Mouse (Mus musculus) MEL (cell line): ENCODE measurements around the gene Gm49601. TPM values are rescaled to one million over a fixed set of nuclear protein-coding genes. Genes with fewer than 3 reads are reported as not detected.

ENCODE experiments used
- DNase-seq: peaks from one replicate; pipeline ENCODE4 v3.0.0; 2011; ENCODE audit warnings: low read depth, low spot score
- H3K27ac ChIP-seq: 2 replicates; pipeline ENCODE4 v1.5.1; 2012; ENCODE audit warnings: low read depth, mild to moderate bottlenecking, control low read depth, low read length, moderate library complexity; ENCODE audit not compliant: control insufficient read depth
- H3K27me3 ChIP-seq, 2 experiments: fragments of 150-350 bp in 1 of 2; sonication (generic) in 1 of 2; 2 replicates each; pipeline ENCODE4 v1.6.1; 2012; ENCODE audit warnings: low read length in 2 of 2, mild to moderate bottlenecking in 2 of 2, improper control_type of control experiment in 1 of 2, moderate library complexity in 1 of 2; ENCODE audit not compliant: insufficient read depth in 2 of 2, control insufficient read depth in 1 of 2
- H3K36me3 ChIP-seq, 2 experiments: 2 replicates each; pipeline ENCODE4 v1.6.1; 2012 to 2014; ENCODE audit warnings: low read length in 2 of 2, improper control_type of control experiment in 1 of 2, inconsistent platforms in 1 of 2, mild to moderate bottlenecking in 1 of 2; ENCODE audit not compliant: insufficient read depth in 2 of 2, control insufficient read depth in 1 of 2
- H3K4me1 ChIP-seq, 2 experiments: fragments of 150-350 bp in 1 of 2; sonication (generic) in 1 of 2; 2 replicates each; pipeline ENCODE4 v1.6.1; 2012; ENCODE audit warnings: low read length in 2 of 2, improper control_type of control experiment in 1 of 2, mild to moderate bottlenecking in 1 of 2; ENCODE audit not compliant: insufficient read depth in 2 of 2, control insufficient read depth in 1 of 2
- H3K4me3 ChIP-seq, 2 experiments: fragments of 150-350 bp in 1 of 2; sonication (generic) in 1 of 2; 2 replicates each; pipeline ENCODE4 v1.5.1; 2012; ENCODE audit warnings: low read depth in 2 of 2, low read length in 2 of 2, mild to moderate bottlenecking in 2 of 2, moderate library complexity in 2 of 2, control low read depth in 1 of 2, improper control_type of control experiment in 1 of 2; ENCODE audit not compliant: control insufficient read depth in 1 of 2, insufficient read depth in 1 of 2
- H3K79me2 ChIP-seq: 2 replicates; pipeline ENCODE4 v1.6.1; 2012; ENCODE audit warnings: mild to moderate bottlenecking, low read length, moderate library complexity; ENCODE audit not compliant: control insufficient read depth, poor library complexity, insufficient read depth
- H3K9ac ChIP-seq: 2 replicates; pipeline ENCODE4 v1.6.1; 2012; ENCODE audit warnings: low read depth, mild to moderate bottlenecking, control low read depth, low read length, moderate library complexity; ENCODE audit not compliant: control insufficient read depth, poor library complexity, severe bottlenecking
- H3K9me3 ChIP-seq: fragments of 150-350 bp; sonication (generic); replicated peaks from 2 replicates; pipeline ENCODE4 v1.6.1; 2012; ENCODE audit warnings: mild to moderate bottlenecking, low read length, improper control_type of control experiment, moderate library complexity; ENCODE audit not compliant: insufficient read depth
- CHD2 ChIP-seq: IDR thresholded peaks from 2 replicates; pipeline ENCODE4 v1.6.1; 2011; ENCODE audit warnings: low read length, improper control_type of control experiment
- CTCF ChIP-seq, 3 experiments: IDR thresholded peaks in 2 of 3; conservative IDR thresholded peaks in 1 of 3; 2 replicates each; pipeline ENCODE4 v1.5.1; 2011 to 2012; ENCODE audit warnings: low read length in 3 of 3, low read depth in 2 of 3, mild to moderate bottlenecking in 2 of 3, improper control_type of control experiment in 1 of 3, inconsistent platforms in 1 of 3, mixed read lengths in 1 of 3, moderate library complexity in 1 of 3; ENCODE audit not compliant: control insufficient read depth in 1 of 3, insufficient read depth in 1 of 3, poor library complexity in 1 of 3, severe bottlenecking in 1 of 3
- ETS1 ChIP-seq: IDR thresholded peaks from 2 replicates; pipeline ENCODE4 v1.6.1; 2012; ENCODE audit warnings: low read depth, mild to moderate bottlenecking, inconsistent platforms, low read length, improper control_type of control experiment, moderate library complexity
- GATA1 ChIP-seq: IDR thresholded peaks from 2 replicates; pipeline ENCODE4 v1.6.1; 2011; ENCODE audit warnings: low read depth, low read length, improper control_type of control experiment
- JUND ChIP-seq: IDR thresholded peaks from 2 replicates; pipeline ENCODE4 v1.6.1; 2011; ENCODE audit warnings: low read depth, mild to moderate bottlenecking, improper control_type of control experiment, low read length
- KAT2A ChIP-seq: conservative IDR thresholded peaks from 2 replicates; pipeline ENCODE4 v1.6.1; 2012; ENCODE audit warnings: low read depth, low read length, improper control_type of control experiment, inconsistent platforms
- MAX ChIP-seq: IDR thresholded peaks from 2 replicates; pipeline ENCODE4 v1.6.1; 2011; ENCODE audit warnings: low read length, improper control_type of control experiment
- MAZ ChIP-seq: IDR thresholded peaks from 2 replicates; pipeline ENCODE4 v1.6.1; 2012; ENCODE audit warnings: low read depth, mild to moderate bottlenecking, inconsistent platforms, low read length, improper control_type of control experiment
- MXI1 ChIP-seq: IDR thresholded peaks from 2 replicates; pipeline ENCODE4 v1.6.1; 2011; ENCODE audit warnings: mild to moderate bottlenecking, low read depth, low read length, improper control_type of control experiment
- NELFE ChIP-seq: IDR thresholded peaks from 2 replicates; pipeline ENCODE4 v1.6.1; 2011; ENCODE audit warnings: low read depth, low read length, improper control_type of control experiment
- NRF1 ChIP-seq: IDR thresholded peaks from 2 replicates; pipeline ENCODE4 v1.6.1; 2014; ENCODE audit warnings: low read depth, mild to moderate bottlenecking, inconsistent platforms, low read length, improper control_type of control experiment, moderate library complexity; ENCODE audit not compliant: poor library complexity, insufficient read depth, severe bottlenecking
- POLR2AphosphoS2 ChIP-seq: IDR thresholded peaks from 2 replicates; pipeline ENCODE4 v1.6.1; 2011; ENCODE audit warnings: low read length, improper control_type of control experiment
- POLR2AphosphoS5 ChIP-seq: IDR thresholded peaks from 2 replicates; pipeline ENCODE4 v1.6.1; 2012; ENCODE audit warnings: low read depth, borderline replicate concordance, mild to moderate bottlenecking, inconsistent platforms, low read length, moderate library complexity, mixed read lengths
- RCOR1 ChIP-seq: IDR thresholded peaks from 2 replicates; pipeline ENCODE4 v1.6.1; 2012; ENCODE audit warnings: low read depth, mild to moderate bottlenecking, inconsistent platforms, low read length, improper control_type of control experiment
- SIN3A ChIP-seq: IDR thresholded peaks from 2 replicates; pipeline ENCODE4 v1.6.1; 2012; ENCODE audit warnings: low read length, improper control_type of control experiment, inconsistent platforms
- SMC3 ChIP-seq: IDR thresholded peaks from 2 replicates; pipeline ENCODE4 v1.6.1; 2011; ENCODE audit warnings: low read depth, low read length, improper control_type of control experiment
- TAL1 ChIP-seq: IDR thresholded peaks from 2 replicates; pipeline ENCODE4 v1.6.1; 2012; ENCODE audit warnings: mild to moderate bottlenecking, inconsistent platforms, low read length, moderate library complexity, mixed read lengths
- UBTF ChIP-seq: IDR thresholded peaks from 2 replicates; pipeline ENCODE4 v1.6.1; 2012; ENCODE audit warnings: low read depth, mild to moderate bottlenecking, inconsistent platforms, low read length, improper control_type of control experiment, moderate library complexity, borderline replicate concordance; ENCODE audit not compliant: insufficient read depth
- USF1 ChIP-seq: IDR thresholded peaks from 2 replicates; pipeline ENCODE4 v1.6.1; 2014; ENCODE audit warnings: low read depth, mild to moderate bottlenecking, inconsistent platforms, low read length, improper control_type of control experiment, moderate library complexity
- USF2 ChIP-seq, 2 experiments: IDR thresholded peaks; 2 replicates each; pipeline ENCODE4 v1.6.1; 2011 to 2012; ENCODE audit warnings: improper control_type of control experiment in 2 of 2, low read length in 2 of 2, borderline replicate concordance in 1 of 2, inconsistent platforms in 1 of 2, low read depth in 1 of 2, mild to moderate bottlenecking in 1 of 2; ENCODE audit not compliant: insufficient read depth in 1 of 2
- ZC3H11A ChIP-seq: IDR thresholded peaks from 2 replicates; pipeline ENCODE4 v1.6.1; 2012; ENCODE audit warnings: low read depth, mild to moderate bottlenecking, inconsistent platforms, low read length, improper control_type of control experiment
- ZKSCAN1 ChIP-seq: IDR thresholded peaks from 2 replicates; pipeline ENCODE4 v1.6.1; 2012; ENCODE audit warnings: low read depth, mild to moderate bottlenecking, inconsistent platforms, low read length, improper control_type of control experiment, moderate library complexity
- ZMIZ1 ChIP-seq: IDR thresholded peaks from 2 replicates; pipeline ENCODE4 v1.6.1; 2012; ENCODE audit warnings: low read depth, mild to moderate bottlenecking, inconsistent platforms, low read length, improper control_type of control experiment, moderate library complexity
- ZNF384 ChIP-seq: IDR thresholded peaks from 2 replicates; pipeline ENCODE4 v1.6.1; 2012; ENCODE audit warnings: low read depth, mild to moderate bottlenecking, inconsistent platforms, low read length, improper control_type of control experiment
- polyA plus RNA-seq, 2 experiments: library from polyadenylated mRNA; stranded (reverse) in 1 of 2; unstranded in 1 of 2; fragments of >175 nt in 1 of 2; fragments of >200 nt in 1 of 2; gene quantifications; 2 replicates each; pipeline versions ENCODE4 v1.2.1 to v1.2.4; 2012; ENCODE audit warnings: low replicate concordance in 2 of 2, low read depth in 1 of 2; ENCODE audit not compliant: insufficient read length in 2 of 2, insufficient read depth in 1 of 2, missing spikeins in 1 of 2
- total RNA-seq: library from RNA; depleted of rRNA; stranded (reverse); fragments of 300-350 nt; gene quantifications from 2 replicates; pipeline ENCODE4 v1.2.3, GENCODE M21; 2012

The Gm49601 gene
- total and polyA plus RNA-seq, 3 experiments, result 1.5 to 4.6 TPM; not detected in 1

DNA sequence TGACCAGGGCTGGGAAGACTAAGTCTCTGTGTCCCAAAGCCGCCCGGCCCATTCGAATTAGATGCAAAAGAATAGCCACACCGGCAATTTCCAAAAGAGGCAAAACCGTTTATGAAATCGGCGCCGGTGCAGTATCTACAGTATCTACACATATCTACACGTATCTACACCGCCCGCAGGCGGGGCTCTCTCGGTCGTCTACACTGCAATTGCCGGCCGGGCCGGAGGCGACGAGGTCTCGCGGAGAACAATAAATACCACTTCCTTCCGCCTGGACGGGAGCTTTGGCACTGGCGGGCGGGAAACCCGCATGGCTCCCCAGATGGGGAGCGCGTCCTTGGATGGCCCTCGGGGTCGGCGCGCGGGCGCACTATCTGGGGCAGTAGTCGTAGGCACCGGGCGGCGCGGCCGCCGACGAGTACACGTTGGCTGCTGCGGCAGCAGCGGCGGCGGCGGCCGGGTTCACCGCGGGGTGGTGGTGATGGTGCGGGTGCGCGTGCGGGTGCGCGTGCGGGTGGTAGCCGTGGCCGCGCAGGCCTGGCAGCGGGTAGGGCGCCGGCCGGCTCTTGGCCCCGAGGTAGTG is 44.5 kb downstream of the Gm49601 start:
- no peaks in the 10 kb centered on the region for H3K9me3 ChIP-seq
- no peak for DNase-seq
- H3K36me3 ChIP-seq, result peaks cover 0 to 2% of the 10 kb centered on the region in 2 experiments; a peak in 1 of 4 replicates
- H3K4me3 ChIP-seq, result no peak overlapping the region
- no peak overlapping the region for H3K9ac ChIP-seq
- no peak overlapping the region for H3K27ac ChIP-seq
- H3K27me3 ChIP-seq, result no peaks in the 10 kb centered on the region
- TF ChIP-seq NELFE (no peak), ETS1 (no peak), ZC3H11A (no peak), TAL1 (no peak), MAZ (no peak), KAT2A (no peak), SMC3 (no peak), RCOR1 (no peak), JUND (no peak), MAX (no peak), USF1 (no peak), UBTF (no peak), GATA1 (no peak), MXI1 (no peak), POLR2AphosphoS2 (no peak), CTCF (IDR thresholded peaks at IDR 0.05 in 2 of 3, conservative IDR thresholded peaks at IDR 0.05 in 1 of 3; ENCODE audit: control insufficient read depth in 1 of 3, insufficient read depth in 1 of 3, low read depth in 2 of 3, low read length in 3 of 3, poor library complexity in 1 of 3, severe bottlenecking in 1 of 3) (no peak), ZMIZ1 (no peak), USF2 (IDR thresholded peaks at IDR 0.05; ENCODE audit: borderline replicate concordance in 1 of 2, insufficient read depth in 1 of 2, low read depth in 1 of 2, low read length in 2 of 2) (no peak), ZKSCAN1 (no peak), NRF1 (no peak)
- no peaks in the 10 kb centered on the region for H3K79me2 ChIP-seq
- peaks cover 2 to 13% of the 10 kb centered on the region in 2 experiments for H3K4me1 ChIP-seq

DNA sequence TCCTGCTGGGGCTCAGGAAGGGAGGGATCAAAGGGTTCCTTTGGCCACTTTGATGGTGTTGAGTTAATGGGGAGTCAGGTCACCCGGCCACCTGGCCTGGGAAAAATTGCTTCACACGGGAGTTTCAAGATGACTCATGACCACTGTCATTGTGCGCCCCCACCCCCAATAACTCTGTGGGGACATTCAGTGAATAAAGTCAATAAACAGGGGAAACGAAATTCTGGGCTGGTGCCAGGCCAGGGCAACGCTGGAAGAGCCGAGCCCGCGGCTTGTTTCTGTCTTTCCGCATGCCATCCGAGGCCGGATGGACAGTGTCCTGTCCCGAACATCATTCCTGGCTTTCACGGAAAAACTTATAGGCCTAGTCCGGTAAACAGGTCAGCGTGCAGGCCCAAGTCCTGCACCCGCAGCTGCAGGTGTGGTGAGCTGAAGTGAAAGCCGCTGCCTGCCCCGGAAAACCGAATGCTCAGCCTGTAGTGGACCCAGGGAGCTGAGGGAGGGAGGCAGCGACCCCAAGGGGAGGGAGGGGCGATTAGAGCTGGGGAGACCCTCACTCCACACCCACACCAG is 45.1 kb downstream of the Gm49601 start:
- DNase-seq, result no peak
- Histone ChIP-seq H3K4me1 (peaks cover 2 to 16% of the 10 kb centered on the region in 2 experiments), H3K4me3 (no peak overlapping the region), H3K27me3 (no peaks in the 10 kb centered on the region), H3K36me3 (peaks cover 0 to 2% of the 10 kb centered on the region in 2 experiments; a peak in 1 of 4 replicates), H3K27ac (no peak overlapping the region), H3K79me2 (no peaks in the 10 kb centered on the region), H3K9ac (no peak overlapping the region), H3K9me3 (no peaks in the 10 kb centered on the region)
- TF ChIP-seq USF2 (IDR thresholded peaks at IDR 0.05; ENCODE audit: borderline replicate concordance in 1 of 2, insufficient read depth in 1 of 2, low read depth in 1 of 2, low read length in 2 of 2) (no peak), CHD2 (no peak), ZNF384 (no peak), ZKSCAN1 (no peak), POLR2AphosphoS5 (no peak), SIN3A (no peak), JUND (no peak)
